Mouse (Mus musculus) liver, embryonic 15.5 days (tissue): ENCODE results near the gene Fam213b. TPM values are rescaled to one million over a fixed set of nuclear protein-coding genes. Genes with fewer than 3 reads are reported as not detected.
A peak's percentile ranks its signal among the peaks of the same experiment; 100 is the strongest.

ENCODE experiments used
- ATAC-seq: fragments of 200-750 bp; cut with Nextera tagmentation; 2 replicates; pipeline ENCODE4 v1.8.0; 2017; ENCODE audit warnings: moderate number of reproducible peaks, mild to moderate bottlenecking, moderate library complexity; ENCODE audit not compliant: insufficient read depth
- H3K27ac ChIP-seq: fragments of 300-500 bp; sonication (generic); replicated peaks from 2 replicates; pipeline ENCODE4 v1.5.1; 2015; ENCODE audit warnings: mild to moderate bottlenecking, inconsistent platforms
- H3K27me3 ChIP-seq: fragments of 300-500 bp; sonication (generic); 2 replicates; pipeline ENCODE4 v1.6.1; 2015; ENCODE audit warnings: mild to moderate bottlenecking, inconsistent platforms
- H3K36me3 ChIP-seq: fragments of 300-500 bp; sonication (generic); replicated peaks from 2 replicates; pipeline ENCODE4 v1.6.1; 2015; ENCODE audit warnings: moderate library complexity, mild to moderate bottlenecking, inconsistent platforms
- H3K4me1 ChIP-seq: fragments of 300-500 bp; sonication (generic); replicated peaks from 2 replicates; pipeline ENCODE4 v1.6.1; 2015; ENCODE audit warnings: inconsistent platforms
- H3K4me2 ChIP-seq: fragments of 300-500 bp; sonication (generic); 2 replicates; pipeline ENCODE4 v1.6.1; 2015; ENCODE audit warnings: moderate library complexity, mild to moderate bottlenecking, inconsistent platforms
- H3K4me3 ChIP-seq: fragments of 300-500 bp; sonication (generic); replicated peaks from 2 replicates; pipeline ENCODE4 v1.5.1; 2015; ENCODE audit warnings: mild to moderate bottlenecking, inconsistent platforms
- H3K9ac ChIP-seq: fragments of 300-500 bp; sonication (generic); 2 replicates; pipeline ENCODE4 v1.6.1; 2015; ENCODE audit warnings: moderate library complexity, mild to moderate bottlenecking, inconsistent platforms
- H3K9me3 ChIP-seq: fragments of 300-500 bp; sonication (generic); replicated peaks from 2 replicates; pipeline ENCODE4 v1.6.1; 2016; ENCODE audit warnings: inconsistent platforms
- WGBS: fragments of 180-500 bp; shearing (Covaris S2); methylation state at CpG from one replicate; pipeline ENCODE4 v1.1.7; 2015; ENCODE audit warnings: mixed read lengths; ENCODE audit not compliant: insufficient replicate concordance; 5-methylcytosine and 5-hydroxymethylcytosine counted together
- polyA plus RNA-seq: library from polyadenylated mRNA; unstranded; fragments of >200 nt; fragmentation: Nextera tagmentation; extraction: Ambion mirVana; gene quantifications from 2 replicates; pipeline ENCODE4 v1.2.1, GENCODE M21; 2015

The Fam213b gene
- polyA plus RNA-seq, 1 experiment from 2014 or later = 9.0 TPM

DNA sequence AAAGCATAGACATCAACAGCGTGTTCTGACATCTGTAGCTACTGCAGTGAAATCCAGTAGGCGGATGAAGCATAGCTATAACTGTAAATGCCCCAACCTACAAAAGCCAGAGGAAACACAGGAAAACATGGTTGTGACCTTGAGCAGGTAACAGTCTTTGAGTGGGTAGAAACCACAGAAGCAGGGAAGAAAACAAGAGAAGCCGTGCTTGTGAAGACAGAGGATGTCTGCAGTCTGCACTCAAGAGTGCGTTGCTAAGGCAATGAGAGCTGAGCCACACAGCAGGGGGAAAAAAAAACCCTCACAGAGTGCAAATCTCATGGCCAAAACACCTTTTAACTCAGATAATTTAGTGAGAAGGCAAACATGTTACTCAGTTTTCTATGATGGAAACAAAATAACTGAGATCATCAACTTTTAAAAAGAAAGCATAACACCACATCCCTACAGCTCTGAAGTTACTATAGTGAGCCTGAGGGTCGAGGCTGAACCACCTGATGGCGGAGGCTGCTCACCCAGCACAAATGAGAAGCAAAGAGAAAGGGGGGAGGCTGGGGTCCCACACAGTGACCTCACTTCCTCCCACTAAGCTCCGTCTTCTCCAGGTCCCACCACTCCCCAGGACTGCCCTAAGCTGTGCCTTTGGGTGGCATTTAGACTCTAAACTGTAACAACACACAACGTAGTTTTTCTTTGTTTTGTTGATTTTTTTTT lies 37.8 kb upstream of the Fam213b start:
- Histone ChIP-seq H3K9ac (no peak overlapping the region), H3K9me3 (0 out of 2 replicates have a peak, but pooled peaks cover 1% of the 10 kb centered on the region), H3K27ac (no peak overlapping the region), H3K4me2 (no peak overlapping the region), H3K4me1 (peaks cover 26% of the 10 kb centered on the region), H3K36me3 (no peaks in the 10 kb centered on the region), H3K27me3 (peaks cover 9% of the 10 kb centered on the region), H3K4me3 (no peak overlapping the region)
- ATAC-seq = no peak
- 56% methylated on average over 8 of the region's 8 CpGs for WGBS

DNA sequence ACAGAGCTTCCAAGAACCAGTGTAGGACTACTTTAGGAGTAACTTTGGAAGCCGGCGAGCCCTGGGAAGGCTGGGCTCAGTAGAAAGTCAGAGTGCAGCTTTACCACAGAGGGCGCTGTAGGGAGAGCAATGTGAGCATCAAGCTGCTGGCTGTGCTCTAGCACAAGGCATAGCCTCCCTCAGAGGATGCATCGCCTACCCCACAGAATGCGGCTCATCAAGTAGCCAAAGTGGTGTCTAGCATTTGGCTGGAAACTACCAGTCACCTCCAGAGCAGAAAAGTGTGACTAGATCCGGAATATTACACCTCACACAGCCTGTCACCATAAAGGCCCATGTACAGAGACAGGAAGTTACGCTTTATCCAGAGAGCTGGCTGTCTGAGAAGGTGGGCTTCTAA lies 36.9 kb upstream of the Fam213b start:
- H3K4me3 ChIP-seq = no peak overlapping the region
- 87% methylated on average over 7 of the region's 7 CpGs for WGBS
- no peak overlapping the region; the same call in 1 of the 2 replicates for H3K27ac ChIP-seq
- no peaks in the 10 kb centered on the region for H3K9me3 ChIP-seq
- H3K4me1 ChIP-seq = peaks cover 26% of the 10 kb centered on the region
- peaks cover 6% of the 10 kb centered on the region for H3K27me3 ChIP-seq
- no peaks in the 10 kb centered on the region for H3K36me3 ChIP-seq
- ATAC-seq = no peak
- no peak overlapping the region for H3K9ac ChIP-seq
- no peak overlapping the region for H3K4me2 ChIP-seq

DNA sequence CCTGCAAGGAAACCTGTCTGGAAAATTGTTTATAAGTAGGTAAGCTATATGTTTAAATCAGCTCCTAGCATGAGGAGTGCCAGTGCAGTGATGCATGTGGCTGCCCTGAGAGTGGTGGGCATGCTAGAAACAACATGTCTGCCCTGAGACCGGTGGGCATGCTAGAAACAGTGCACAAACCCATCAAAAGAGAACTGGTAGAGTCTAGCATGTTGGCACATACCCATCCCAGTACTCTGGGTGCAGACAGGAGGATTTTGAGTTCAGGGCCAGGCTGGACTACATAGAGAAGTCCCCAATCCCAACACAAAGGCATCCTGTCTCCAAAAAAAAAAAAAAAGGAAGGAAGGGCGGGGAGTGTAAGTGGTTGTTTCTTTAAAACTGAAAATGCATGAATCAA lies 35.9 kb upstream of the Fam213b start:
- H3K4me2 ChIP-seq = no peak overlapping the region
- no peak for ATAC-seq
- 76% methylated on average over 2 of the region's 2 CpGs for WGBS

DNA sequence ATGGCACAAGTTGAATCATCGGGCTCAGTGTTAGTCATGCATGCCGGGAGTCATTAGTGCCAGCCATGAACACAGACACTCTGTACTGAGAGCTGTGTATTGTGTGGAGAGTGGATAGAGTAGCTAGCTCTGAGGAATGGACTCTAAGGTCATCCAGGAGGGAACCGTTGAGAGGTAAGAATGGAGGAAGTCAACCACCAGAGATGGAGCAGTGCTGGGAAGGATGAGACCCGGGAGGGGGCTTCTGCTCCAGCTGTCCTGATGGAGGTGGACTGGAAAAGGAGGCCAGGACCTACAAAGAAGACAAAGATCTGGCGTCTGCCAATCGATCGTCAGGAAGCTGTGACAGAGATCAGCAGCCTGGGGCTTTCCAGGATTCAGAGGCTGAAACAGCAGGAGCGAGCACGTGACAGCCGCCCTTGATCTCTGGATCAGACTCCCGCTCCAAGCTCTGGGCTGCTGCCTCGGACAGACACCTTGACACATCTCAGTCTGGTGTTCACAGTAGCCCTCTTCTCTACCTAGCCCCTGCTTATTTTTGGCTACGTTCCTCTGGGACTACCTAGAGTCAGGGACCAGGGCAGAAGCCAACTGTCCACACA lies 34.5 kb upstream of the Fam213b start:
- Histone ChIP-seq H3K4me3 (no peak overlapping the region), H3K4me1 (peaks cover 47% of the 10 kb centered on the region), H3K27ac (no peak overlapping the region), H3K9ac (no peak overlapping the region), H3K9me3 (no peaks in the 10 kb centered on the region), H3K4me2 (no peak overlapping the region), H3K36me3 (no peaks in the 10 kb centered on the region), H3K27me3 (no peaks in the 10 kb centered on the region)
- ATAC-seq = no peak
- 62% methylated on average over 13 of the region's 13 CpGs for WGBS

More for the DNA sequence above, 35.9 kb upstream of the Fam213b start:
- H3K9me3 ChIP-seq = no peaks in the 10 kb centered on the region
- no peaks in the 10 kb centered on the region for H3K36me3 ChIP-seq
- H3K27ac ChIP-seq = no peak overlapping the region
- H3K27me3 ChIP-seq = no peaks in the 10 kb centered on the region
- H3K4me1 ChIP-seq = peaks cover 34% of the 10 kb centered on the region
- no peak overlapping the region for H3K4me3 ChIP-seq
- no peak overlapping the region for H3K9ac ChIP-seq

DNA sequence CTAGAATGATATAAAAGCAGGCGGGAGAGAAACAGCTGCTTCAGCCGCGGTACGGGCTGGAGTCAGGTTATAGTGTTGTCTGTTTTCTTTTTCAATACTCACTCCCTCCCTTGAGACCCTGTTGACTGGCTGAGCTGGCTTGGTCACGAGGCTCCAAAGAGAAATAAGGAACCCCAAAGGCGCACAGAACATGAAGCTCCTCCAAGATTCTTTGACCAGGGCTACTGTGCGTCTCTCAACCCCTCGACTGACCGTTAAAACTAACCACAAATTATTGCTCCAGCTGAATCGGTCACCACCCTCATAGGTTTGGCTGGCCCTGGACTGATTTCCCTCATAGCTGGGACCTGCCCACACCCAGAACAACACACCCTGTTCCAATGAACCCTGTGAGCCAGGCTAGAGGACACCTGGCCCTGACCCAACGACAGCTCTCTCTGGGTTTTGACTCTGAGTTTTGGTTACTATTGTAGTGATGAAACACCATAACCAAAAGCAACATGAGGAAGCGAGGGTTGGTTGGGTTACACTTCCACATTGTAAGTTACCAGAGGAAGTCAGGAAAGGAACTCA lies 30.2 kb upstream of the Fam213b start:
- Histone ChIP-seq H3K9ac (peak overlapping the region; percentile 91), H3K9me3 (no peaks in the 10 kb centered on the region), H3K4me1 (peaks cover 72% of the 10 kb centered on the region), H3K4me3 (peak overlapping the region; percentile 70), H3K4me2 (peak overlapping the region; percentile 87), H3K27me3 (no peaks in the 10 kb centered on the region), H3K36me3 (peaks cover 30% of the 10 kb centered on the region), H3K27ac (peak overlapping the region; percentile 95)
- WGBS = 21% methylated on average over 12 of the region's 12 CpGs
- peak; percentile 76 for ATAC-seq

DNA sequence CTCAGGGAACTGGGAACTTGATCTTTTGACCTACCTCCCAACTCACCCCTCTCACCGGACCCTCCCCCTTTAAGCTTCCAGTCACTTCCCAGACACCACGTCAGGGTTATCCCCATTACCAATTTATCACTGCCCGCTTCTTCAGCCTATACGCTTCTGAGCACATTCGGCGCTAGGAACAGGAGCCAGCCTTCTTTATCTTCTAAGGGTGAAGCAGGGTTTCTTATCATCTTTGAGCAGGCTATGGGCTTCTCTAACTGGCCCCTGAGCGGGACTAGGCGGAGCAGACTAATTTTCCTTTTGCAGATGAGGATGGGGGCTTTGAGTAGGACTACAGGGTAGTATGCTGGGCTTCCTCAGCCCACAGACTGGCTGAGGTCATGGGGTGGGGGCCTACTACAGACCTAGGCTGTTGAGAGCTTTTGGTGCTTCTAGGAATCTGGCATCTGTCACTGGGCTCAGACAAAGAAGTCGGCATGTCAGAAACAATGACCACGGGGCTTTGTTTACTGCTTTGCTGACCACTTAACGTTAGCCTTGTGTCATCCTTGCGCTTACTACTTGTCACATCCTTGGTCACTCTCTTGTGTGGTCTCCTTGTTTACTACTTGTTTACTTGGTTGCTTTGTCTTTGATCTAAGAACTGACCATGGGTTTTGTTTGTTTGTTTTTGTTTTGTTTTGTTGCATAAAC lies 29.6 kb upstream of the Fam213b start, which contains the start of gene Tnfrsf14:
Gene Tnfrsf14, minus strand, starts transcription at position 169 of the 693 bp plus-strand sequence.
- 10% methylated on average over 12 of the region's 12 CpGs for WGBS
- ATAC-seq = peak; percentile 87

DNA sequence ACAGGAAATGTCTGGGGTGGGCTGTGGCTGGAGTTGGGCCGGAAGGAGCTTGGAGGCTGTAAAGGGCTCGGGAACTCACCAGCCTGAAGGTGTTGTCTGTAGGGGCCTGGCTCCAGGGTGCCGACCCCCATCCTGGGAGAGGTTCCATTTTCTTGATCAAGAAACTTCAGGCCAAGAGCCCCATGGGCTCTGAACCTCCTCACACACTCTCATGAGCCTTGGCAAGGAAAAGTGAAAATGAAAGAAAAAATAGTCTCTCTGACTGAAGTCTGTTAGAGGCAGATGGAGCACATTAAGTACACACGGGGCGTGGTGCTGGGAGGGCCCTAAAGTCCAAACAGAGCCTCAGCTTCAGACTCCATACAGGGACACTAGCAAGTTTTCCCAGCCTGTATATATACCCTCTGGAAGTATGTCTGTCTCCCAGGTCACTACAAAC lies 29.0 kb upstream of the Fam213b start:
- no peaks in the 10 kb centered on the region for H3K9me3 ChIP-seq
- WGBS = 2% methylated on average over 5 of the region's 5 CpGs
- peak; percentile 75 for ATAC-seq
- H3K36me3 ChIP-seq = peaks cover 43% of the 10 kb centered on the region
- no peaks in the 10 kb centered on the region for H3K27me3 ChIP-seq
- H3K4me2 ChIP-seq = peak overlapping the region; percentile 87
- H3K4me1 ChIP-seq = peaks cover 73% of the 10 kb centered on the region
- peak overlapping the region; percentile 95 for H3K27ac ChIP-seq
- H3K4me3 ChIP-seq = peak overlapping the region; percentile 70
- peak overlapping the region; percentile 91 for H3K9ac ChIP-seq

More for the DNA sequence above, 29.6 kb upstream of the Fam213b start, which contains the start of gene Tnfrsf14:
- peaks cover 37% of the 10 kb centered on the region for H3K36me3 ChIP-seq
- peak within 1 kb of the TSS; percentile 87 for H3K4me2 ChIP-seq
- H3K27ac ChIP-seq = peak within 1 kb of the TSS; percentile 95
- H3K4me3 ChIP-seq = peak within 1 kb of the TSS; percentile 70
- peak within 1 kb of the TSS; percentile 91 for H3K9ac ChIP-seq
- peaks cover 73% of the 10 kb centered on the region for H3K4me1 ChIP-seq
- no peaks in the 10 kb centered on the region for H3K9me3 ChIP-seq
- H3K27me3 ChIP-seq = no peaks in the 10 kb centered on the region

DNA sequence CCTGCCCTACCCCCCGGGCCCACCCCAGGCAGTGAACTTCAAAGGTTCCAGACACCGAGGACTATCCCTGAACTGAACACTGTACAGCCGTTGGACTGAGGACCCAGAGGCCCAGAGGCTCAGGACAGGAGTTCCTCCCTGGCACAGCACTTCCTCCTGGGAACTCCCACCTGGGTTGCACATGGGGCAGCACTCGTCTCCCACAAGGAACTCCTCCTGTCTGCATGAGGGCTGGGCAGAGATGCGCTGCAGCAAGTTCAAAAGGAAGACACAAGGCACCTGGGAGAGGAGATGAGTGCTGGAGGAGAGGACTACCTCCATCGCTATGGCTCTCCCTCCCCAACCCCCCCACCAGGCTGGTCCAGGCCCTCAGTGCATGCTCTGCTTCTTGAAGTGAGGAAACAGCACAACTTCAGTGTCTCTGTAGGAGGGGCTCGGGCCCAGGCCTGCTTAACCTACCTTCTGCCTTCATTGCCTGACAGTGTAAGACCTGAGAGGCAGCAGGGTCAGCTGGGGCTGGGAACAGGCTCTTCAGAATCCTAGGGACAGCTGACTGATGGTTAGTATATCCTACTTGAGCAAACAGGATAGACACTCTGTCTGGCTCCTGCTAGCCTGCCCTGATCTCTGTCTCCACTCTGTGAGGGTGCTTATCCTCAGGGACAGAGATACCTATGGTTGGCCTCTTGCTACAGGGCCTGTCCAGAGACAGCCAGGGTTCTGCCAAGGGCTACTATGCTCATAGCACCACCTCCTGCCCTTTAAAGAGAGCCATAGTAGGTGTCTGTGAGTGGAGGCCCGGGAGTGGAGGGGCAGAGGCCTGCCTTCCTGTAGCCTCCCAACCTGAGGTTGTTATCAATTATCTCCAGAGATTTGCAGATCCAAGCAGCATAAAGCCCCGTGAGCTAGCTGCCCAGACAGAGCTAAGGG lies 28.3 kb upstream of the Fam213b start:
- no peaks in the 10 kb centered on the region for H3K27me3 ChIP-seq
- peak; percentile 27 for ATAC-seq
- H3K9ac ChIP-seq = peak overlapping the region; percentile 91
- peak overlapping the region; percentile 87 for H3K4me2 ChIP-seq
- H3K4me1 ChIP-seq = peaks cover 74% of the 10 kb centered on the region
- H3K9me3 ChIP-seq = no peaks in the 10 kb centered on the region
- H3K27ac ChIP-seq = peak overlapping the region; percentile 95
- WGBS = 25% methylated on average over 9 of the region's 9 CpGs
- H3K4me3 ChIP-seq = peak overlapping the region; percentile 70
- H3K36me3 ChIP-seq = peaks cover 50% of the 10 kb centered on the region

DNA sequence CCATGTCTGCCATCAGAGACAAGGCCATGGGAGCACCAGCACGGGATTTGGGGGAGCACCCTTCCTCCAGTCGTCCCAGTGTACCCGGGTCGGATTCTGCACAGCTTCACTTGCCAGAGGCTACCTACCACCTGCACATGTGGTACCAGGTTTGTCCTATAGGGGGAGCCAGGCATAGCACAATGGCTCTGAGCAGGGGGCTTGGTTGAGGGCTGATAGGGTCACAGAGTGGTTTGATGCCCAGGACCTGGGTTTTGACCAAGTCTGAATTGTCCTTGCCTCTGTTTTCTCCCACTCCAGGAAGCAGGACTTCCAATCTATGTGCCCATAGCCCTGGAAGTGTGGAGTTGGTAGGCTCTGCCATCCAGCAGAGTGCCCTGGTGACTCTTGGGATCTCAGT lies 26.5 kb upstream of the Fam213b start:
- Histone ChIP-seq H3K27ac (peak overlapping the region; percentile 95), H3K27me3 (no peaks in the 10 kb centered on the region), H3K9ac (peak overlapping the region; percentile 91), H3K4me2 (peak overlapping the region; percentile 87), H3K36me3 (peaks cover 67% of the 10 kb centered on the region), H3K9me3 (no peaks in the 10 kb centered on the region), H3K4me1 (peaks cover 87% of the 10 kb centered on the region), H3K4me3 (peak overlapping the region; percentile 70)
- ATAC-seq = no peak
- 60% methylated on average over 4 of the region's 4 CpGs for WGBS

DNA sequence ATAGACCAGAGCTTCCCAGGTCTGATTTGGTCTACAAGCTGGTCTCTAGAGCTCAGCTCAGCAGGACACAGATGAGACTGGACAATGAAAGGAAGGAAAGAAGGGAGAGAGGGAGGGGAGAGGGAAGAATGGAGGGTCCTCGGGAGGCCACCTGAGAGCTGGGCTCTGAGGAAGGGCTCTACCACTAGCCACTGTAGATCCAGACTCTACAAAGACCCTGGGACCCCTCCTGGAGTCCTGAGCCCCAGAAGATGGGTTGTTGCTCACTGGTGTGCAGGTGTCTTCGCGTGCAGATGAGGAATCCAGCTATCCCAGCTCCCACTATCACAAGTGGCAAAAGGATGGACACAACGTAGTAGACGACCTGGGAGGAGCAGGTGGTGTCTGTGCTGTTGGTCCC lies 24.0 kb upstream of the Fam213b start:
- H3K4me2 ChIP-seq = peak overlapping the region; percentile 87
- peak overlapping the region; percentile 70 for H3K4me3 ChIP-seq
- H3K9me3 ChIP-seq = no peaks in the 10 kb centered on the region
- H3K27ac ChIP-seq = peak overlapping the region; percentile 56
- H3K36me3 ChIP-seq = peaks cover 91% of the 10 kb centered on the region
- ATAC-seq = no peak
- H3K27me3 ChIP-seq = no peaks in the 10 kb centered on the region
- H3K9ac ChIP-seq = peak overlapping the region; percentile 25
- H3K4me1 ChIP-seq = peaks cover 75% of the 10 kb centered on the region
- 83% methylated on average over 5 of the region's 5 CpGs for WGBS
